Mouse (Mus musculus): ENCODE measurements at regions not wholly inside any gene's neighbourhood (a gene's known extent, or its start where the extent isn't known, plus 50 kb on each side); places are given as distances from the start of the nearest gene placed in this dataset.

DNA sequence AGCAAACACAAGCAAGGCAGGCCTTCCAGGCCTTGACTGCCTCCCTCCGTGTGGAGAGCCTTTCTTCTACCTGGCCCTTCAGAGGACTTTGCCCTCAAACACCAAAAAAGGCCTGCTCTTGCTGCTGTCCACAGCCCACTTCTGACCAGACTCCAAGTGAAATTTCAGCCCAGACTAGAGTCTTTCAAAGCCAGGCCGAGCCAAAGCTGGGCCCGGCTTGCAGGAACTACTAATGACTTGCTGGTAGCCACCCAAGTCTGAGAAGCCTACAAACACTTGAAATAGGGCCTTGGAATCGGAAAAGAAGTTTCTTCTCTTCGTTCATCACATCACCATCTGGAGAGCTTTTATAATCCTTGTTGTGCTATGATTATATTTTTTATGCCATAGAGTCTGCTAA is 304.9 kb downstream of the Cog6 start:
- no peak for TF ChIP-seq CTCF (IDR thresholded peaks at IDR 0.05; ENCODE audit: low read depth, low read length)
- no peak for TF ChIP-seq POLR2A (IDR thresholded peaks at IDR 0.05; ENCODE audit: extremely low read depth, insufficient read depth, low read length)

DNA sequence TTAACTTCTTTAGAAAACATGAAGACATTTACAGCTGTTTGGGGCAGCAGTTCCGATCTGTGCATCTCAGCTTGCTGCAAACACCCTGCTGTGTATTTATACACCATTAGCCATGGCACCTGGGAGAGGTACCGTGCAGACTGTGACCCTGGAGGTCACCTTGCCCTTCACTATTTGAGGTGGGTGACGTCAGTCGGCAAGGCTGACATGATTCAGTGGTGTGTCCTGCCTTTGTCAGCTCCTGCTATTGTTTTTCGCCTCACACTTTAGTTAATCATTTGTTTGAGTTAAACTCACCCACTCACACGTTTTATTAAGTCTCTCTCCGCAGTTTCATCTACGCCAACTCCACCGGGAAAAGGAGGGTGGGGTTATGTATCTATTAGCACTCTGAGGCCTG is 305.9 kb downstream of the Cog6 start:
- H3K79me2 ChIP-seq (ENCODE audit: control insufficient read depth, insufficient read depth, low read length), result no peaks in the 10 kb centered on the region
- no peaks in the 10 kb centered on the region for H3K36me3 ChIP-seq (ENCODE audit: control insufficient read depth, insufficient read depth, low read length)
- no peak for TF ChIP-seq POLR2A (IDR thresholded peaks at IDR 0.05; ENCODE audit: extremely low read depth, insufficient read depth, low read length)
- no peak for TF ChIP-seq CTCF (IDR thresholded peaks at IDR 0.05; ENCODE audit: low read depth, low read length)
- peaks cover 1% of the 10 kb centered on the region for H3K4me1 ChIP-seq (ENCODE audit: control insufficient read depth, insufficient read depth, low read length)
- no peak for DNase-seq (ENCODE audit: extremely low read depth, low read depth, low spot score)
- H3K27me3 ChIP-seq (ENCODE audit: control insufficient read depth, insufficient read depth, low read length), result no peaks in the 10 kb centered on the region
- H3K9ac ChIP-seq (ENCODE audit: low read depth, low read length), result no peak overlapping the region
- H3K4me3 ChIP-seq (ENCODE audit: insufficient read depth, low read depth, low read length), result no peak overlapping the region
- 78% methylated on average over 9 of the region's 9 CpGs for WGBS
- H3K27ac ChIP-seq (replicated peaks; ENCODE audit: insufficient read depth, low read depth, low read length), result no peak overlapping the region

More for the DNA sequence above, 304.9 kb downstream of the Cog6 start:
- H3K4me1 ChIP-seq (ENCODE audit: control insufficient read depth, insufficient read depth, low read length), result peaks cover 1% of the 10 kb centered on the region
- no peak overlapping the region for H3K9ac ChIP-seq (ENCODE audit: low read depth, low read length)
- peak; percentile 15 for DNase-seq (ENCODE audit: extremely low read depth, low read depth, low spot score)
- no peaks in the 10 kb centered on the region for H3K79me2 ChIP-seq (ENCODE audit: control insufficient read depth, insufficient read depth, low read length)
- no peaks in the 10 kb centered on the region for H3K27me3 ChIP-seq (ENCODE audit: control insufficient read depth, insufficient read depth, low read length)
- 80% methylated on average over 5 of the region's 5 CpGs for WGBS
- no peak overlapping the region for H3K4me3 ChIP-seq (ENCODE audit: insufficient read depth, low read depth, low read length)
- H3K36me3 ChIP-seq (ENCODE audit: control insufficient read depth, insufficient read depth, low read length), result no peaks in the 10 kb centered on the region
- H3K27ac ChIP-seq (replicated peaks; ENCODE audit: insufficient read depth, low read depth, low read length), result no peak overlapping the region

DNA sequence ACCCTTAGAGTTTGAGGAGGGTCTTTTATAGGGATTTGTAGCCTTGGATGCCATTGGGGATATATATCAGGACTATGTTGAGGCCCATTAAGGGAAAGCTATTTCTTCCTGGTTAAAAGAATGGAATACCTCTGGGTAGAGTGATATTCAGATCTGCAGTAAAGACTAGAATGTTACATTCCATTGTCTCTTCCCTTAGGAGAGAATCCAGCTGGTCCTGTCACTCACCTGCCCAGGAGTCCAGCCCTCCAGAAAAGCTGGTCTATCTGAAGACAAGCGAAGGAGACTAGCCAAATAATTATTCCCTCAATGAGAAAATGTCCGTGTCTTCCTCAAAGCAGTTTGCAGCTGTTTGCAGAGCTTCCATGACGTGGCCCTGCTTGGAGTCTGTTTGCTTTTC is 308.3 kb downstream of the Cog6 start:
- no peak overlapping the region for H3K4me3 ChIP-seq (ENCODE audit: insufficient read depth, low read depth, low read length)
- peaks cover 1% of the 10 kb centered on the region for H3K4me1 ChIP-seq (ENCODE audit: control insufficient read depth, insufficient read depth, low read length)
- 46% methylated on average over 3 of the region's 3 CpGs for WGBS
- H3K36me3 ChIP-seq (ENCODE audit: control insufficient read depth, insufficient read depth, low read length), result no peaks in the 10 kb centered on the region
- no peaks in the 10 kb centered on the region for H3K79me2 ChIP-seq (ENCODE audit: control insufficient read depth, insufficient read depth, low read length)
- no peaks in the 10 kb centered on the region for H3K27me3 ChIP-seq (ENCODE audit: control insufficient read depth, insufficient read depth, low read length)
- no peak overlapping the region for H3K9ac ChIP-seq (ENCODE audit: low read depth, low read length)
- peak; percentile 30 for DNase-seq (ENCODE audit: extremely low read depth, low read depth, low spot score)
- TF ChIP-seq POLR2A (IDR thresholded peaks at IDR 0.05; ENCODE audit: extremely low read depth, insufficient read depth, low read length) (no peak), CTCF (IDR thresholded peaks at IDR 0.05; ENCODE audit: low read depth, low read length) (no peak)
- H3K27ac ChIP-seq (replicated peaks; ENCODE audit: insufficient read depth, low read depth, low read length), result no peak overlapping the region

DNA sequence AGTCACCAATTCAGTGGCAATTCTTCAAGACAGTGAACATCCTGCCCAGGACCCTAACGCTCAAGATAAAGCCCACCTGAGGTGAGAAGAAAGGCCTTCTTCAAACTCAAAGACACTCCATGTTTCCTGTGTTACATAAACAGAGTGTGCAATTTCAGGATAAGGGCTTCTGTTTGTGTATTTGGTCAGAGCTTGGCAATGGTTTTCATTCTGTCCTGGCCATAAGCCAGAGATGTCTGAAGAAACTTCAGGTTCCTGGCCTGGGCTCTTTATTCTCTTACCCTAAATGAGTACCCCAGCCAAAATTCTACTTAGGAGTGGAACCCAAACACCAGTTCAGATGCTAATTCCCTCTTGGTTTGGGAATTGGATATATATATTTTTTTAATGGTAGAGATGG is 308.7 kb downstream of the Cog6 start:
- Histone ChIP-seq H3K9ac (ENCODE audit: low read depth, low read length) (no peak overlapping the region), H3K4me1 (ENCODE audit: control insufficient read depth, insufficient read depth, low read length) (peaks cover 1% of the 10 kb centered on the region), H3K4me3 (ENCODE audit: insufficient read depth, low read depth, low read length) (no peak overlapping the region), H3K36me3 (ENCODE audit: control insufficient read depth, insufficient read depth, low read length) (no peaks in the 10 kb centered on the region), H3K27me3 (ENCODE audit: control insufficient read depth, insufficient read depth, low read length) (no peaks in the 10 kb centered on the region), H3K79me2 (ENCODE audit: control insufficient read depth, insufficient read depth, low read length) (no peaks in the 10 kb centered on the region), H3K27ac (replicated peaks; ENCODE audit: insufficient read depth, low read depth, low read length) (no peak overlapping the region)
- DNase-seq (ENCODE audit: extremely low read depth, low read depth, low spot score), result peak; percentile 82
- no peak for TF ChIP-seq POLR2A (IDR thresholded peaks at IDR 0.05; ENCODE audit: extremely low read depth, insufficient read depth, low read length)
- TF ChIP-seq CTCF (IDR thresholded peaks at IDR 0.05; ENCODE audit: low read depth, low read length), result no peak
- WGBS, result 25% methylated on average over 1 of the region's 1 CpGs

DNA sequence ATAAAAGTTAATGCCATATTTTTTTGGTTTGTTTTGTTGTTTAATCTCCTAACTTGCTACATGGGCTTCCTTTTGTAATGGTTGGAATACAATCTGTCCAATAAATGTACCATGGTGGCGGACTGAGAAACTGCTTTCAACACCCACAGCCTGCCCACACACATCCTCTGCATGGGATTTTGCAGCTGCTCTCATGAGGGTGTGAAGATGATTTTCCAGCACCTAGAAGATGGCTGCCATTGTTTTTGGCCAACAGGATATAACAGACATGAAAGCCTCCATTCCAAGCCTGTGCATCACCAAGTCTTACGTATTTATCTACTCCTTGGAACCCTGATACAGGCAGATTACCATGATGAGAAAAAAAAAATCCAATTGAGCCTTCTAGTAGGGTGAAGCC is 310.4 kb downstream of the Cog6 start:
- H3K27me3 ChIP-seq (ENCODE audit: control insufficient read depth, insufficient read depth, low read length), result no peaks in the 10 kb centered on the region
- WGBS, result 97% methylated on average over 2 of the region's 2 CpGs
- no peaks in the 10 kb centered on the region for H3K36me3 ChIP-seq (ENCODE audit: control insufficient read depth, insufficient read depth, low read length)

DNA sequence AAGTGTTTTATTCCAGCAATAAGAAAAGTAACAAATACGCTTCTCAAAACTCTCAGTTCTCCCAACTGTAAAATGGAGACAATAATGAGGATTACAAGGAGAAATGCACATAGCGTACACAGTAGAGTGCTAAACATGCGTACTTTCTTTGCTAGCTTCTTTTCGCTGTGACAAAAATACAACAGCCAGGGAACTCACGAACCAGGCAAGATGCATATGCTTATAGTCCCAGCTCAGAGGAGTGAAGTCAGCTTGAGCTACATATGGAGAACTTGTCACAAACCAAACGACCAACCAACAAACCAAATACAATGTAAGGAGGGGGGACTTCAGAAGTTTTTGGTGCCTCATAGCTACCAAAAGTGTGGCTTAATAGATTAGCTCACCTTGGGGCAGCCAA is 313.3 kb downstream of the Cog6 start:
- Histone ChIP-seq H3K4me3 (ENCODE audit: insufficient read depth, low read depth, low read length) (no peak overlapping the region), H3K27me3 (ENCODE audit: control insufficient read depth, insufficient read depth, low read length) (no peaks in the 10 kb centered on the region), H3K9ac (ENCODE audit: low read depth, low read length) (no peak overlapping the region), H3K4me1 (ENCODE audit: control insufficient read depth, insufficient read depth, low read length) (peaks cover 1% of the 10 kb centered on the region), H3K79me2 (ENCODE audit: control insufficient read depth, insufficient read depth, low read length) (no peaks in the 10 kb centered on the region), H3K36me3 (ENCODE audit: control insufficient read depth, insufficient read depth, low read length) (no peaks in the 10 kb centered on the region), H3K27ac (replicated peaks; ENCODE audit: insufficient read depth, low read depth, low read length) (no peak overlapping the region)
- no peak for DNase-seq (ENCODE audit: extremely low read depth, low read depth, low spot score)
- WGBS, result 95% methylated on average over 6 of the region's 6 CpGs
- TF ChIP-seq CTCF (IDR thresholded peaks at IDR 0.05; ENCODE audit: low read depth, low read length), result no peak
- no peak for TF ChIP-seq POLR2A (IDR thresholded peaks at IDR 0.05; ENCODE audit: extremely low read depth, insufficient read depth, low read length)

More for the DNA sequence above, 310.4 kb downstream of the Cog6 start:
- H3K79me2 ChIP-seq (ENCODE audit: control insufficient read depth, insufficient read depth, low read length), result no peaks in the 10 kb centered on the region
- no peak for DNase-seq (ENCODE audit: extremely low read depth, low read depth, low spot score)
- peaks cover 1% of the 10 kb centered on the region for H3K4me1 ChIP-seq (ENCODE audit: control insufficient read depth, insufficient read depth, low read length)
- no peak overlapping the region for H3K4me3 ChIP-seq (ENCODE audit: insufficient read depth, low read depth, low read length)
- TF ChIP-seq POLR2A (IDR thresholded peaks at IDR 0.05; ENCODE audit: extremely low read depth, insufficient read depth, low read length) (no peak), CTCF (IDR thresholded peaks at IDR 0.05; ENCODE audit: low read depth, low read length) (no peak)
- no peak overlapping the region for H3K9ac ChIP-seq (ENCODE audit: low read depth, low read length)
- H3K27ac ChIP-seq (replicated peaks; ENCODE audit: insufficient read depth, low read depth, low read length), result no peak overlapping the region
